Mouse (Mus musculus): ENCODE measurements at regions not wholly inside any gene's neighbourhood (a gene's known extent, or its start where the extent isn't known, plus 50 kb on each side); places are given as distances from the start of the nearest gene placed in this dataset.

- H3K27ac ChIP-seq (ENCODE audit: low read depth, low read length) = no peak overlapping the region
- H3K4me2 ChIP-seq = no peak overlapping the region
- H3K9me3 ChIP-seq (replicated peaks; ENCODE audit: control insufficient read depth, low read length) = no peaks in the 10 kb centered on the region
- no peak overlapping the region for H3K4me3 ChIP-seq (ENCODE audit: low read depth, low read length)
- no peaks in the 10 kb centered on the region for H3K36me3 ChIP-seq (ENCODE audit: control insufficient read depth, insufficient read depth, low read length)
- no peak overlapping the region for H3K9ac ChIP-seq (ENCODE audit: low read depth, low read length)
- no peak for ATAC-seq (replicated peaks; ENCODE audit: insufficient number of reproducible peaks, low FRiP score, low TSS enrichment)
- WGBS (ENCODE audit: insufficient replicate concordance) = 46% methylated on average over 4 of the region's 4 CpGs
- H3K27me3 ChIP-seq (ENCODE audit: control insufficient read depth, insufficient read depth, low read length) = no peaks in the 10 kb centered on the region
- H3K4me1 ChIP-seq (ENCODE audit: control insufficient read depth, insufficient read depth, low read length) = no peaks in the 10 kb centered on the region
Measured at GRCm38 (mm10) chr7:95332037-95332436, 839.0 kb upstream of the Tenm4 start.

GRCm38 (mm10) chr7:95350185-95350803, 820.8 kb upstream of the Tenm4 start:
- Histone ChIP-seq H3K4me3 (ENCODE audit: low read depth, low read length) (no peak overlapping the region), H3K27me3 (ENCODE audit: control insufficient read depth, insufficient read depth, low read length) (no peaks in the 10 kb centered on the region)
- WGBS (ENCODE audit: insufficient replicate concordance) = 71% methylated on average over 7 of the region's 7 CpGs

GRCm38 (mm10) chr7:95350804-95351199, 820.2 kb upstream of the Tenm4 start:
- ATAC-seq (replicated peaks; ENCODE audit: insufficient number of reproducible peaks, low FRiP score, low TSS enrichment) = no peak
- no peak overlapping the region for H3K9ac ChIP-seq (ENCODE audit: low read depth, low read length)
- no peaks in the 10 kb centered on the region for H3K9me3 ChIP-seq (replicated peaks; ENCODE audit: control insufficient read depth, low read length)

More at GRCm38 (mm10) chr7:95350185-95350803, 820.8 kb upstream of the Tenm4 start:
- Histone ChIP-seq H3K9me3 (replicated peaks; ENCODE audit: control insufficient read depth, low read length) (no peaks in the 10 kb centered on the region), H3K9ac (ENCODE audit: low read depth, low read length) (no peak overlapping the region), H3K4me2 (no peak overlapping the region), H3K4me1 (ENCODE audit: control insufficient read depth, insufficient read depth, low read length) (no peaks in the 10 kb centered on the region), H3K27ac (ENCODE audit: low read depth, low read length) (no peak overlapping the region), H3K36me3 (ENCODE audit: control insufficient read depth, insufficient read depth, low read length) (no peaks in the 10 kb centered on the region)
- no peak for ATAC-seq (replicated peaks; ENCODE audit: insufficient number of reproducible peaks, low FRiP score, low TSS enrichment)

GRCm38 (mm10) chr7:95351337-95351736, 819.7 kb upstream of the Tenm4 start:
- Histone ChIP-seq H3K9me3 (replicated peaks; ENCODE audit: control insufficient read depth, low read length) (no peaks in the 10 kb centered on the region), H3K4me3 (ENCODE audit: low read depth, low read length) (no peak overlapping the region), H3K27me3 (ENCODE audit: control insufficient read depth, insufficient read depth, low read length) (no peaks in the 10 kb centered on the region), H3K36me3 (ENCODE audit: control insufficient read depth, insufficient read depth, low read length) (no peaks in the 10 kb centered on the region), H3K4me1 (ENCODE audit: control insufficient read depth, insufficient read depth, low read length) (no peaks in the 10 kb centered on the region), H3K27ac (ENCODE audit: low read depth, low read length) (no peak overlapping the region), H3K9ac (ENCODE audit: low read depth, low read length) (no peak overlapping the region), H3K4me2 (no peak overlapping the region)
- ATAC-seq (replicated peaks; ENCODE audit: insufficient number of reproducible peaks, low FRiP score, low TSS enrichment) = no peak
- 84% methylated on average over 2 of the region's 2 CpGs for WGBS (ENCODE audit: insufficient replicate concordance)

More at GRCm38 (mm10) chr7:95350804-95351199, 820.2 kb upstream of the Tenm4 start:
- Histone ChIP-seq H3K4me1 (ENCODE audit: control insufficient read depth, insufficient read depth, low read length) (no peaks in the 10 kb centered on the region), H3K36me3 (ENCODE audit: control insufficient read depth, insufficient read depth, low read length) (no peaks in the 10 kb centered on the region), H3K27ac (ENCODE audit: low read depth, low read length) (no peak overlapping the region), H3K4me2 (no peak overlapping the region), H3K27me3 (ENCODE audit: control insufficient read depth, insufficient read depth, low read length) (no peaks in the 10 kb centered on the region), H3K4me3 (ENCODE audit: low read depth, low read length) (no peak overlapping the region)

GRCm38 (mm10) chr7:95352133-95352532, 818.9 kb upstream of the Tenm4 start:
- H3K9ac ChIP-seq (ENCODE audit: low read depth, low read length) = no peak overlapping the region
- no peaks in the 10 kb centered on the region for H3K36me3 ChIP-seq (ENCODE audit: control insufficient read depth, insufficient read depth, low read length)
- ATAC-seq (replicated peaks; ENCODE audit: insufficient number of reproducible peaks, low FRiP score, low TSS enrichment) = no peak
- H3K9me3 ChIP-seq (replicated peaks; ENCODE audit: control insufficient read depth, low read length) = no peaks in the 10 kb centered on the region
- no peaks in the 10 kb centered on the region for H3K27me3 ChIP-seq (ENCODE audit: control insufficient read depth, insufficient read depth, low read length)
- no peak overlapping the region for H3K4me3 ChIP-seq (ENCODE audit: low read depth, low read length)
- WGBS (ENCODE audit: insufficient replicate concordance) = 73% methylated on average over 3 of the region's 3 CpGs
- no peak overlapping the region for H3K4me2 ChIP-seq
- H3K4me1 ChIP-seq (ENCODE audit: control insufficient read depth, insufficient read depth, low read length) = no peaks in the 10 kb centered on the region
- no peak overlapping the region for H3K27ac ChIP-seq (ENCODE audit: low read depth, low read length)

GRCm38 (mm10) chr7:95354991-95355390, 816.1 kb upstream of the Tenm4 start:
- Histone ChIP-seq H3K9me3 (replicated peaks; ENCODE audit: control insufficient read depth, low read length) (no peaks in the 10 kb centered on the region), H3K4me2 (no peak overlapping the region), H3K9ac (ENCODE audit: low read depth, low read length) (no peak overlapping the region), H3K36me3 (ENCODE audit: control insufficient read depth, insufficient read depth, low read length) (no peaks in the 10 kb centered on the region), H3K4me1 (ENCODE audit: control insufficient read depth, insufficient read depth, low read length) (no peaks in the 10 kb centered on the region), H3K27ac (ENCODE audit: low read depth, low read length) (no peak overlapping the region), H3K4me3 (ENCODE audit: low read depth, low read length) (no peak overlapping the region), H3K27me3 (ENCODE audit: control insufficient read depth, insufficient read depth, low read length) (no peaks in the 10 kb centered on the region)
- 58% methylated on average over 2 of the region's 2 CpGs for WGBS (ENCODE audit: insufficient replicate concordance)
- ATAC-seq (replicated peaks; ENCODE audit: insufficient number of reproducible peaks, low FRiP score, low TSS enrichment) = no peak

GRCm38 (mm10) chr7:95358732-95359131, 812.3 kb upstream of the Tenm4 start:
- no peak overlapping the region for H3K27ac ChIP-seq (ENCODE audit: low read depth, low read length)
- no peaks in the 10 kb centered on the region for H3K27me3 ChIP-seq (ENCODE audit: control insufficient read depth, insufficient read depth, low read length)
- ATAC-seq (replicated peaks; ENCODE audit: insufficient number of reproducible peaks, low FRiP score, low TSS enrichment) = no peak
- H3K4me3 ChIP-seq (ENCODE audit: low read depth, low read length) = no peak overlapping the region
- H3K9me3 ChIP-seq (replicated peaks; ENCODE audit: control insufficient read depth, low read length) = no peaks in the 10 kb centered on the region
- H3K4me2 ChIP-seq = no peak overlapping the region
- WGBS (ENCODE audit: insufficient replicate concordance) = 79% methylated on average over 4 of the region's 4 CpGs
- H3K4me1 ChIP-seq (ENCODE audit: control insufficient read depth, insufficient read depth, low read length) = no peaks in the 10 kb centered on the region
- no peak overlapping the region for H3K9ac ChIP-seq (ENCODE audit: low read depth, low read length)
- no peaks in the 10 kb centered on the region for H3K36me3 ChIP-seq (ENCODE audit: control insufficient read depth, insufficient read depth, low read length)

- H3K9ac ChIP-seq (ENCODE audit: low read depth, low read length) = no peak overlapping the region
- no peak for ATAC-seq (replicated peaks; ENCODE audit: insufficient number of reproducible peaks, low FRiP score, low TSS enrichment)
- WGBS (ENCODE audit: insufficient replicate concordance) = 80% methylated on average over 6 of the region's 6 CpGs
- H3K27me3 ChIP-seq (ENCODE audit: control insufficient read depth, insufficient read depth, low read length) = no peaks in the 10 kb centered on the region
- H3K9me3 ChIP-seq (replicated peaks; ENCODE audit: control insufficient read depth, low read length) = no peaks in the 10 kb centered on the region
- no peak overlapping the region for H3K27ac ChIP-seq (ENCODE audit: low read depth, low read length)
- no peak overlapping the region for H3K4me2 ChIP-seq
- no peak overlapping the region for H3K4me3 ChIP-seq (ENCODE audit: low read depth, low read length)
- H3K4me1 ChIP-seq (ENCODE audit: control insufficient read depth, insufficient read depth, low read length) = no peaks in the 10 kb centered on the region
- H3K36me3 ChIP-seq (ENCODE audit: control insufficient read depth, insufficient read depth, low read length) = no peaks in the 10 kb centered on the region
Measured at GRCm38 (mm10) chr7:95359154-95359553, 811.9 kb upstream of the Tenm4 start.
